Mouse (Mus musculus) intestine, embryonic 14.5 days (tissue): Measurements from ENCODE around the gene Axl. TPM values are rescaled to one million over a fixed set of nuclear protein-coding genes. Genes with fewer than 3 reads are reported as not detected.

Experiments used
- ATAC-seq: fragments of 200-750 bp; cut with Nextera tagmentation; replicated peaks from 2 replicates; pipeline ENCODE4 v1.8.0; 2017; ENCODE audit warnings: low read depth, moderate number of reproducible peaks, moderate TSS enrichment, moderate library complexity; ENCODE audit not compliant: low FRiP score, low TSS enrichment
- DNase-seq: peaks from one replicate; pipeline ENCODE4 v3.0.0-alpha.2; 2018; ENCODE audit warnings: low spot score
- H3K27ac ChIP-seq: fragments of 300-500 bp; sonication (generic); 2 replicates; pipeline ENCODE4 v1.5.1; 2014; ENCODE audit warnings: low read depth, mild to moderate bottlenecking, control low read depth
- H3K27me3 ChIP-seq: fragments of 300-500 bp; sonication (generic); replicated peaks from 2 replicates; pipeline ENCODE4 v1.6.1; 2014; ENCODE audit warnings: low read length, control low read depth; ENCODE audit not compliant: control insufficient read depth, insufficient read depth
- H3K36me3 ChIP-seq: fragments of 300-500 bp; sonication (generic); 2 replicates; pipeline ENCODE4 v1.6.1; 2014; ENCODE audit warnings: low read length, control low read depth; ENCODE audit not compliant: control insufficient read depth, insufficient read depth
- H3K4me1 ChIP-seq: fragments of 300-500 bp; sonication (generic); replicated peaks from 2 replicates; pipeline ENCODE4 v1.6.1; 2014; ENCODE audit warnings: low read length, control low read depth, mixed read lengths; ENCODE audit not compliant: control insufficient read depth, insufficient read depth
- H3K4me2 ChIP-seq: fragments of 300-500 bp; sonication (generic); 2 replicates; pipeline ENCODE4 v1.6.1; 2014; ENCODE audit warnings: low read length
- H3K4me3 ChIP-seq: fragments of 300-500 bp; sonication (generic); 2 replicates; pipeline ENCODE4 v1.5.1; 2014; ENCODE audit warnings: low read depth, low read length, control low read depth, mixed read lengths
- H3K9ac ChIP-seq: fragments of 300-500 bp; sonication (generic); 2 replicates; pipeline ENCODE4 v1.6.1; 2014; ENCODE audit warnings: mild to moderate bottlenecking, low read length
- H3K9me3 ChIP-seq: fragments of 300-500 bp; sonication (generic); 2 replicates; pipeline ENCODE4 v1.6.1; 2016; ENCODE audit warnings: low read length, control low read depth; ENCODE audit not compliant: control insufficient read depth
- WGBS: fragments of 180-500 bp; shearing (Covaris S2); extraction: QIAGEN DNeasy Blood & Tissue Kit; methylation state at CpG from one replicate; pipeline ENCODE4 v1.1.7; 2014; 5-methylcytosine and 5-hydroxymethylcytosine counted together
- polyA plus RNA-seq: library from polyadenylated mRNA; unstranded; fragments of >200 nt; fragmentation: Nextera tagmentation; extraction: Ambion mirVana; gene quantifications from 2 replicates; pipeline ENCODE4 v1.2.1, GENCODE M21; 2014

Axl gene
- polyA plus RNA-seq, 1 experiment from 2014 or later = 71.1 TPM

- Histone ChIP-seq H3K27ac (peak overlapping the region; percentile 6; the same call in 1 of the 2 replicates), H3K27me3 (no peaks in the 10 kb centered on the region), H3K4me1 (peaks cover 18% of the 10 kb centered on the region), H3K9ac (no peak overlapping the region), H3K9me3 (no peaks in the 10 kb centered on the region), H3K4me3 (no peak overlapping the region), H3K4me2 (no peak overlapping the region), H3K36me3 (peaks cover 49% of the 10 kb centered on the region)
- DNase-seq (no peak), ATAC-seq (no peak)
- 62% methylated on average over 4 of the region's 4 CpGs for WGBS
Measured at GRCm38 (mm10) chr7:25780753-25781152, 7.8 kb downstream of the Axl start.

GRCm38 (mm10) chr7:25780021-25780420, 8.5 kb downstream of the Axl start:
- WGBS = 89% methylated on average over 5 of the region's 5 CpGs
- Histone ChIP-seq H3K4me2 (no peak overlapping the region), H3K27me3 (no peaks in the 10 kb centered on the region), H3K27ac (no peak overlapping the region), H3K9ac (no peak overlapping the region), H3K36me3 (peaks cover 50% of the 10 kb centered on the region), H3K9me3 (no peaks in the 10 kb centered on the region), H3K4me1 (peaks cover 18% of the 10 kb centered on the region), H3K4me3 (no peak overlapping the region)
- DNase-seq (no peak), ATAC-seq (no peak)

- Histone ChIP-seq H3K9ac (no peak overlapping the region), H3K27me3 (no peaks in the 10 kb centered on the region), H3K9me3 (no peaks in the 10 kb centered on the region), H3K36me3 (peaks cover 86% of the 10 kb centered on the region), H3K4me3 (no peak overlapping the region), H3K4me1 (no peaks in the 10 kb centered on the region), H3K27ac (no peak overlapping the region), H3K4me2 (no peak overlapping the region)
- no peak for DNase-seq
- WGBS = 93% methylated on average over 5 of the region's 5 CpGs
- ATAC-seq = no peak
Measured at GRCm38 (mm10) chr7:25768229-25768628, 20.3 kb downstream of the Axl start.

- WGBS = 87% methylated on average over 6 of the region's 6 CpGs
- Histone ChIP-seq H3K9ac (no peak overlapping the region), H3K27me3 (no peaks in the 10 kb centered on the region), H3K36me3 (peaks cover 87% of the 10 kb centered on the region), H3K27ac (no peak overlapping the region), H3K4me1 (no peaks in the 10 kb centered on the region), H3K4me3 (no peak overlapping the region), H3K4me2 (no peak overlapping the region), H3K9me3 (no peaks in the 10 kb centered on the region)
- no peak for ATAC-seq
- DNase-seq = no peak
Measured at GRCm38 (mm10) chr7:25766108-25766507, 22.4 kb downstream of the Axl start.

GRCm38 (mm10) chr7:25764221-25764620, 24.3 kb downstream of the Axl start:
- peak overlapping the region; percentile 62 for H3K27ac ChIP-seq
- no peak overlapping the region for H3K9ac ChIP-seq
- H3K36me3 ChIP-seq = peaks cover 81% of the 10 kb centered on the region
- no peaks in the 10 kb centered on the region for H3K9me3 ChIP-seq
- no peak overlapping the region for H3K4me2 ChIP-seq
- DNase-seq (no peak), ATAC-seq (no peak)
- H3K4me1 ChIP-seq = no peaks in the 10 kb centered on the region
- WGBS = 38% methylated on average over 5 of the region's 5 CpGs
- no peaks in the 10 kb centered on the region for H3K27me3 ChIP-seq
- no peak overlapping the region for H3K4me3 ChIP-seq

GRCm38 (mm10) chr7:25763678-25764077, 24.8 kb downstream of the Axl start:
- Histone ChIP-seq H3K36me3 (peaks cover 78% of the 10 kb centered on the region), H3K9me3 (no peaks in the 10 kb centered on the region), H3K4me2 (no peak overlapping the region), H3K27me3 (no peaks in the 10 kb centered on the region), H3K27ac (peak overlapping the region; percentile 62), H3K4me1 (no peaks in the 10 kb centered on the region), H3K9ac (no peak overlapping the region), H3K4me3 (no peak overlapping the region)
- no peak for DNase-seq
- ATAC-seq = no peak
- WGBS = 57% methylated on average over 11 of the region's 11 CpGs

GRCm38 (mm10) chr7:25761354-25761753, 27.2 kb downstream of the Axl start:
- Histone ChIP-seq H3K9me3 (no peaks in the 10 kb centered on the region), H3K4me1 (no peaks in the 10 kb centered on the region), H3K27me3 (no peaks in the 10 kb centered on the region), H3K9ac (no peak overlapping the region), H3K36me3 (peaks cover 63% of the 10 kb centered on the region), H3K4me3 (no peak overlapping the region), H3K4me2 (no peak overlapping the region), H3K27ac (no peak overlapping the region)
- ATAC-seq (no peak), DNase-seq (no peak)
- 83% methylated on average over 10 of the region's 10 CpGs for WGBS

GRCm38 (mm10) chr7:25756011-25756410, 32.5 kb downstream of the Axl start:
- Histone ChIP-seq H3K9me3 (no peaks in the 10 kb centered on the region), H3K36me3 (peaks cover 38% of the 10 kb centered on the region), H3K9ac (peak overlapping the region; percentile 55), H3K27ac (peak overlapping the region; percentile 96), H3K27me3 (no peaks in the 10 kb centered on the region), H3K4me3 (peak overlapping the region; percentile 97), H3K4me1 (peaks cover 18% of the 10 kb centered on the region), H3K4me2 (peak overlapping the region; percentile 99)
- peak; percentile 95 for DNase-seq
- peak; percentile 25 for ATAC-seq
- WGBS = under 1% methylated on average over 18 of the region's 18 CpGs

GRCm38 (mm10) chr7:25755468-25755833, 33.1 kb downstream of the Axl start:
- Histone ChIP-seq H3K4me2 (peak overlapping the region; percentile 99), H3K4me1 (peaks cover 18% of the 10 kb centered on the region), H3K9ac (peak overlapping the region; percentile 55), H3K27me3 (no peaks in the 10 kb centered on the region), H3K9me3 (no peaks in the 10 kb centered on the region), H3K36me3 (peaks cover 38% of the 10 kb centered on the region), H3K4me3 (peak overlapping the region; percentile 97), H3K27ac (peak overlapping the region; percentile 96)
- DNase-seq (peak; percentile 94), ATAC-seq (peak; percentile 49)
- under 1% methylated on average over 15 of the region's 15 CpGs for WGBS
